Mouse (Mus musculus): ENCODE results near the gene Gm33543.

DNA sequence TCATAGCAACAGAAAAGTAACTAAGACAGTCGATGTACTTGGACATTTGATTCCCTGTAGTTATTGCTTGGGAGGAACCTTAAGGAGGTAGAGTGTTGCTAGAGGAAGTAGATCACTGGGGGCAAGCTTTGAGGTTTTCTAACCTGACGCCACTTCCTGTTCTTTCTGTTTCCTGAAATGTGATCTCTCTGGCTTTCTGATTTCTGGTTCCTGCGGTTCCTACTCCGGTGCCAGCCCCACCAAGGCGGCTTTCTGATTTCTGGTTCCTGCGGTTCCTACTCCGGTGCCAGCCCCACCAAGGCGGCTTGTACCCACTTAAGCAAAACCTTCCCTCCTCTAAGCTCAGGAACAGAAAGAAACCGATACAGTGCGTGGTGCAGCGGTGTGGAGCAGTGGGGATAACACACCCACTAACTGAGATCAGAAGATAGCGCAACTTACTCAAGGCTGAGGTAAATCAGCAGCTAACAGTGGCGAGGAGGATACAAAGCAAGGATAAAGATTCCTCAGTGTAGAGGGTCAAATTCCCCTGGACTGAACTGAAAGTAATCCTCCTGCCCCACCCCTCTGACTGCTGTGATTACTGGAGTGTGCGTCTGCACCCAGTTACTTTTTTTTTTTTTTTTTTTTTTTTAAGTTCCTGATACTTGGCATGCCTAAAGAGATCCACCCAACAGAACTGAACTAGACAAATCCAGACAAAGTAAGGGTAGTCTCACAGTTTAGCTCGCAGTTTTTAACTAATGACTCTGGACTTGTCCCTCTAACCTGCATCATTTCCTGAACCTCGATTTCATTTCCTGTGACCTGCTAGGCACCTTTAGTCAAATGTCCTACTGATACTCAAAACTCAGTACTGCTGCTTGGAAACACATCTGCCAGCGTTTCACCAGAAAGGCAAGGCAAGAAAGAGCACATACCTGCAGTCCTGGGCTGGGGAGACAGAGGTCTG is 37.5 kb upstream of the Gm33543 start:
- TF ChIP-seq GATA1 (IDR thresholded peaks at IDR 0.05; ENCODE audit: borderline replicate concordance, low read length) (no peak), FLI1 (IDR thresholded peaks at IDR 0.05; ENCODE audit: low read length) (no peak)

All from megakaryocyte, embryonic 14.5 days (primary cell).